ENCODE assay signal across 21 mouse cellular contexts in genomic region chr9:29612020-29612612, GRCm38 (mm10).
DNase-seq lines count a peak whose midpoint lies in the region; ATAC-seq lines count a peak whose summit lies in the region.
"Had no signal": no experiment of that assay in that cellular context is flagged by ENCODE, and none has a peak within 500 bp of the region (broad histone marks: within the 10 kb centered on the region; RNA-seq: fewer than 3 reads in every experiment).

No protein-coding gene starts in this region.

- no peak overlapping the region for H3K9ac ChIP-seq in midbrain, embryonic 16.5 days (ENCODE audit: low read depth, low read length)
- H3K9ac ChIP-seq: hindbrain, embryonic 15.5 days; liver, embryonic 12.5 days; lung, embryonic 14.5 days had no signal

- no peak for DNase-seq in frontal cortex, postnatal 14 days (ENCODE audit: low spot score in 2 of 2)
- peak; percentile 27 to 34 for DNase-seq in left cerebral cortex, postnatal 14 days (ENCODE audit: low spot score in 2 of 2)
- DNase-seq in left cerebral cortex, postnatal 36 days (ENCODE audit: low spot score in 2 of 2) = no peak
- DNase-seq in ZHBTc4 (ENCODE audit: low read depth, low spot score) = peak; percentile 78
- no peak for DNase-seq in embryo, embryonic 10 days (ENCODE audit: low spot score)
- no peak for DNase-seq in heart, adult 18-20 months
- DNase-seq: cerebellum, postnatal 25 days; gastrocnemius, postnatal 14 days; kidney, adult 11 months; kidney, postnatal 14 days; lung, embryonic 14.5 days; right cerebral cortex, postnatal 25 days; thymus, postnatal 25 days had no signal

- H3K9me3 ChIP-seq in midbrain, embryonic 16.5 days (replicated peaks; ENCODE audit: control insufficient read depth, low read length, poor library complexity, severe bottlenecking) = no peaks in the 10 kb centered on the region
- H3K9me3 ChIP-seq: hindbrain, embryonic 15.5 days; liver, embryonic 12.5 days had no signal

- no peaks in the 10 kb centered on the region for H3K27me3 ChIP-seq in midbrain, embryonic 16.5 days (ENCODE audit: control insufficient read depth, insufficient read depth, low read depth, low read length)
- H3K27me3 ChIP-seq: hindbrain, embryonic 15.5 days; liver, embryonic 12.5 days had no signal

- WGBS in midbrain, embryonic 16.5 days = 25% methylated on average over 7 of the region's 7 CpGs

- intact Hi-C loops in left cerebral cortex, postnatal 14 days (cut with DNase I) = no loop called here
- intact Hi-C loops in left cerebral cortex, postnatal 36 days (cut with DNase I) = no loop called here

- H3K4me1 ChIP-seq in midbrain, embryonic 16.5 days (ENCODE audit: control insufficient read depth, insufficient read depth, low read length) = 0 out of 2 replicates have a peak, but pooled peaks cover 6% of the 10 kb centered on the region
- H3K4me1 ChIP-seq: liver, embryonic 12.5 days had no signal

- no peaks in the 10 kb centered on the region for H3K36me3 ChIP-seq in midbrain, embryonic 16.5 days (ENCODE audit: control insufficient read depth, insufficient read depth, low read length)
- H3K36me3 ChIP-seq: hindbrain, embryonic 15.5 days; liver, embryonic 12.5 days had no signal

- H3K4me3 ChIP-seq in midbrain, embryonic 16.5 days (ENCODE audit: low read depth, low read length) = no peak overlapping the region
- H3K4me3 ChIP-seq: erythroblast, embryonic 14.5 days; hindbrain, embryonic 15.5 days; liver, embryonic 12.5 days had no signal

- no peak overlapping the region for H3K4me2 ChIP-seq in midbrain, embryonic 16.5 days (ENCODE audit: low read length)
- H3K4me2 ChIP-seq: hindbrain, embryonic 15.5 days; liver, embryonic 12.5 days; lung, embryonic 14.5 days had no signal

- peak; percentile 58 for ATAC-seq in frontal cortex, adult (ENCODE audit: low TSS enrichment)
- no peak for ATAC-seq in midbrain, embryonic 16.5 days
- ATAC-seq: liver, embryonic 12.5 days; Patski had no signal

- peak overlapping the region; percentile 66 for H3K27ac ChIP-seq in midbrain, embryonic 16.5 days (ENCODE audit: low read length)
- H3K27ac ChIP-seq: hindbrain, embryonic 15.5 days; liver, embryonic 12.5 days; macrophage; stomach, postnatal 0 days had no signal

Comparison
In these comparisons a context has a peak if more than half of its experiments do, and no peak if none do; other contexts are left out.
1. DNase-seq: peak in left cerebral cortex, postnatal 14 days (2 of 2) and ZHBTc4 (single experiment); none in frontal cortex, postnatal 14 days (0 of 2), left cerebral cortex, postnatal 36 days (0 of 2), embryo, embryonic 10 days (single experiment) and heart, adult 18-20 months (0 of 2).